Mouse (Mus musculus): ENCODE measurements around the gene Siah3. TPM values are rescaled to one million over a fixed set of nuclear protein-coding genes. Genes with fewer than 3 reads are reported as not detected.

Siah3 gene
- polyA plus RNA-seq, 1 experiment from 2014 or later, result not detected

- DNase-seq (ENCODE audit: low spot score), result no peak
- peaks cover 21% of the 10 kb centered on the region for H3K4me1 ChIP-seq
- no peaks in the 10 kb centered on the region for H3K36me3 ChIP-seq
- H3K27me3 ChIP-seq (ENCODE audit: low read depth, poor library complexity, severe bottlenecking), result peaks cover 31% of the 10 kb centered on the region; the same call in 1 of the 2 replicates
- no peak overlapping the region for H3K27ac ChIP-seq
- 95% methylated on average over 4 of the region's 4 CpGs for WGBS
- no peaks in the 10 kb centered on the region for H3K9me3 ChIP-seq (replicated peaks)
- no peak overlapping the region for H3K4me3 ChIP-seq
Observed at GRCm38 (mm10) chr14:75453906-75454305, 1.9 kb upstream of the Siah3 start.

- Histone ChIP-seq H3K4me1 (peaks cover 26% of the 10 kb centered on the region), H3K36me3 (no peaks in the 10 kb centered on the region), H3K27me3 (ENCODE audit: low read depth, poor library complexity, severe bottlenecking) (peaks cover 31% of the 10 kb centered on the region; the same call in 1 of the 2 replicates), H3K27ac (no peak overlapping the region), H3K4me3 (no peak overlapping the region), H3K9me3 (replicated peaks) (no peaks in the 10 kb centered on the region)
- peak; percentile 57 for DNase-seq (ENCODE audit: low spot score)
- 16% methylated on average over 4 of the region's 4 CpGs for WGBS
Observed at GRCm38 (mm10) chr14:75454716-75455115, 1.1 kb upstream of the Siah3 start.

GRCm38 (mm10) chr14:75455361-75455742 is 430 bp upstream of the Siah3 start:
- Histone ChIP-seq H3K27me3 (ENCODE audit: low read depth, poor library complexity, severe bottlenecking) (peaks cover 31% of the 10 kb centered on the region; the same call in 1 of the 2 replicates), H3K9me3 (replicated peaks) (no peaks in the 10 kb centered on the region), H3K36me3 (no peaks in the 10 kb centered on the region), H3K27ac (no peak overlapping the region), H3K4me3 (no peak overlapping the region), H3K4me1 (peaks cover 33% of the 10 kb centered on the region)
- DNase-seq (ENCODE audit: low spot score), result no peak
- WGBS, result 60% methylated on average over 3 of the region's 3 CpGs

GRCm38 (mm10) chr14:75456489-75457220 is 873 bp downstream of the Siah3 start:
- Histone ChIP-seq H3K27ac (no peak overlapping the region), H3K4me1 (peaks cover 39% of the 10 kb centered on the region)

GRCm38 (mm10) chr14:75457221-75457600 is 1.4 kb downstream of the Siah3 start:
- H3K4me1 ChIP-seq, result peaks cover 39% of the 10 kb centered on the region
- no peaks in the 10 kb centered on the region for H3K36me3 ChIP-seq
- peaks cover 31% of the 10 kb centered on the region; the same call in 1 of the 2 replicates for H3K27me3 ChIP-seq (ENCODE audit: low read depth, poor library complexity, severe bottlenecking)
- H3K9me3 ChIP-seq (replicated peaks), result no peaks in the 10 kb centered on the region
- 48% methylated on average over 8 of the region's 8 CpGs for WGBS
- H3K4me3 ChIP-seq, result peak overlapping the region; percentile 46
- no peak for DNase-seq (ENCODE audit: low spot score)
- no peak overlapping the region for H3K27ac ChIP-seq

More at GRCm38 (mm10) chr14:75456489-75457220, 873 bp downstream of the Siah3 start:
- Histone ChIP-seq H3K36me3 (no peaks in the 10 kb centered on the region), H3K4me3 (peak overlapping the region; percentile 46), H3K27me3 (ENCODE audit: low read depth, poor library complexity, severe bottlenecking) (peaks cover 31% of the 10 kb centered on the region; the same call in 1 of the 2 replicates), H3K9me3 (replicated peaks) (no peaks in the 10 kb centered on the region)
- DNase-seq (ENCODE audit: low spot score), result peak; percentile 48
- WGBS, result 8% methylated on average over 13 of the region's 13 CpGs

- H3K27ac ChIP-seq, result no peak overlapping the region
- no peak overlapping the region for H3K4me3 ChIP-seq
- DNase-seq (ENCODE audit: low spot score), result no peak
- no peaks in the 10 kb centered on the region for H3K9me3 ChIP-seq (replicated peaks)
- H3K4me1 ChIP-seq, result peaks cover 39% of the 10 kb centered on the region
- peaks cover 31% of the 10 kb centered on the region; the same call in 1 of the 2 replicates for H3K27me3 ChIP-seq (ENCODE audit: low read depth, poor library complexity, severe bottlenecking)
- 76% methylated on average over 10 of the region's 10 CpGs for WGBS
- no peaks in the 10 kb centered on the region for H3K36me3 ChIP-seq
Observed at GRCm38 (mm10) chr14:75459431-75459830, 3.6 kb downstream of the Siah3 start.

- Histone ChIP-seq H3K4me3 (no peak overlapping the region), H3K4me1 (peaks cover 39% of the 10 kb centered on the region), H3K27me3 (ENCODE audit: low read depth, poor library complexity, severe bottlenecking) (peaks cover 28% of the 10 kb centered on the region; the same call in 1 of the 2 replicates), H3K9me3 (replicated peaks) (no peaks in the 10 kb centered on the region), H3K36me3 (no peaks in the 10 kb centered on the region), H3K27ac (no peak overlapping the region)
- peak; percentile 36 for DNase-seq (ENCODE audit: low spot score)
- 25% methylated on average over 3 of the region's 3 CpGs for WGBS
Observed at GRCm38 (mm10) chr14:75459991-75460390, 4.2 kb downstream of the Siah3 start.

GRCm38 (mm10) chr14:75460436-75460835 is 4.7 kb downstream of the Siah3 start:
- Histone ChIP-seq H3K36me3 (no peaks in the 10 kb centered on the region), H3K4me1 (peaks cover 39% of the 10 kb centered on the region), H3K9me3 (replicated peaks) (no peaks in the 10 kb centered on the region), H3K27ac (no peak overlapping the region), H3K27me3 (ENCODE audit: low read depth, poor library complexity, severe bottlenecking) (peaks cover 25% of the 10 kb centered on the region; the same call in 1 of the 2 replicates), H3K4me3 (no peak overlapping the region)
- WGBS, result 67% methylated on average over 3 of the region's 3 CpGs
- no peak for DNase-seq (ENCODE audit: low spot score)

GRCm38 (mm10) chr14:75461770-75462169 is 6.0 kb downstream of the Siah3 start:
- WGBS, result 89% methylated on average over 4 of the region's 4 CpGs

GRCm38 (mm10) chr14:75463171-75463570 is 7.4 kb downstream of the Siah3 start:
- Histone ChIP-seq H3K4me3 (no peak overlapping the region), H3K9me3 (replicated peaks) (no peaks in the 10 kb centered on the region), H3K36me3 (no peaks in the 10 kb centered on the region), H3K4me1 (peaks cover 17% of the 10 kb centered on the region), H3K27me3 (ENCODE audit: low read depth, poor library complexity, severe bottlenecking) (no peaks in the 10 kb centered on the region), H3K27ac (no peak overlapping the region)
- WGBS, result 89% methylated on average over 4 of the region's 4 CpGs
- DNase-seq (ENCODE audit: low spot score), result no peak

More at GRCm38 (mm10) chr14:75461770-75462169, 6.0 kb downstream of the Siah3 start:
- Histone ChIP-seq H3K4me1 (peaks cover 28% of the 10 kb centered on the region), H3K27ac (no peak overlapping the region), H3K9me3 (replicated peaks) (no peaks in the 10 kb centered on the region), H3K4me3 (no peak overlapping the region), H3K36me3 (no peaks in the 10 kb centered on the region), H3K27me3 (ENCODE audit: low read depth, poor library complexity, severe bottlenecking) (peaks cover 13% of the 10 kb centered on the region; the same call in 1 of the 2 replicates)
- no peak for DNase-seq (ENCODE audit: low spot score)

GRCm38 (mm10) chr14:75468941-75469340 is 13.2 kb downstream of the Siah3 start:
- Histone ChIP-seq H3K4me3 (no peak overlapping the region), H3K27me3 (ENCODE audit: low read depth, poor library complexity, severe bottlenecking) (no peaks in the 10 kb centered on the region), H3K9me3 (replicated peaks) (no peaks in the 10 kb centered on the region), H3K36me3 (no peaks in the 10 kb centered on the region), H3K27ac (no peak overlapping the region), H3K4me1 (0 out of 2 replicates have a peak, but pooled peaks cover 2% of the 10 kb centered on the region)
- 77% methylated on average over 4 of the region's 4 CpGs for WGBS
- no peak for DNase-seq (ENCODE audit: low spot score)

GRCm38 (mm10) chr14:75473061-75473930 is 17.5 kb downstream of the Siah3 start:
- no peak for DNase-seq (ENCODE audit: low spot score)
- Histone ChIP-seq H3K9me3 (replicated peaks) (no peaks in the 10 kb centered on the region), H3K4me3 (no peak overlapping the region), H3K27me3 (ENCODE audit: low read depth, poor library complexity, severe bottlenecking) (no peaks in the 10 kb centered on the region), H3K36me3 (no peaks in the 10 kb centered on the region), H3K27ac (no peak overlapping the region), H3K4me1 (0 out of 2 replicates have a peak, but pooled peaks cover 2% of the 10 kb centered on the region)
- WGBS, result 83% methylated on average over 9 of the region's 9 CpGs

- 0 out of 2 replicates have a peak, but pooled peaks cover 2% of the 10 kb centered on the region for H3K4me1 ChIP-seq
- 90% methylated on average over 2 of the region's 2 CpGs for WGBS
Observed at GRCm38 (mm10) chr14:75475887-75476286, 20.1 kb downstream of the Siah3 start.

More at GRCm38 (mm10) chr14:75475887-75476286, 20.1 kb downstream of the Siah3 start:
- Histone ChIP-seq H3K36me3 (no peaks in the 10 kb centered on the region), H3K27me3 (ENCODE audit: low read depth, poor library complexity, severe bottlenecking) (no peaks in the 10 kb centered on the region), H3K27ac (no peak overlapping the region), H3K4me3 (no peak overlapping the region), H3K9me3 (replicated peaks) (no peaks in the 10 kb centered on the region)
- DNase-seq (ENCODE audit: low spot score), result no peak

All from limb, embryonic 10.5 days (tissue).